Mouse (Mus musculus) ovary, postnatal 36 days (tissue): ENCODE results near the gene Fos.

Experiments used
- DNase-seq: peaks from one replicate; pipeline ENCODE4 v3.0.0; 2022; ENCODE audit warnings: low spot score, mixed read lengths

The Fos gene

DNA sequence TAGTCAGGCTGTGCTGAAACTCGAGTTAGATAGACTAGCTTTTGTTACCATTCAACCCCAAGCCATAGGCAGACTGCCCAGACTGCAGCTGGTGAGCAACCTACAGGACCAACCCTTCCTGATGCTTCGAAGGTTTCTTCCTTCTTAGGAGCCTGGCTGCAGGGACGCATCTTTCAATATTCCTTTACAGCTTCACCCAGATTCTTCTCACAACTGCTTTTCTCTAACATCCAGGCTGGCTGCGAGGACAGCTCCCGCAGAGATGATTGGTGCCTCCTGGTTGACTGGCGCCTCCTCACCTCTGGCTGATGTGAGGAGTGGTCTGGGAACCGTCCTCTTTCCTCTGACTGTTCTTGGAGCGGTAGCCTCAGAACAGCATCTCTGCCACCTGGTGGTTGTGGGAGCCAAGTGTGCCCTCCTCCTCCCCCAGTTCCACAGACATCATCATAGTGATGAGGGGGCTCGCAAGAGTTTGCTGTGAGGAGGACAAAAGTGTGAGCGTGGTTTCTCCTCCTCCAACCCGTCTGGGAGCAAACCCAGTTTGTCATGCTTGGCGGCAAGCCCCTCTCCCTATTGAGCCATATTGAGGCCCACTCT, 14.0 kb downstream of the Fos start:
- DNase-seq = peak; percentile 68

- DNase-seq = no peak
Measured at GRCm38 (mm10) chr12:85489232-85489886, 15.7 kb downstream of the Fos start.

DNA sequence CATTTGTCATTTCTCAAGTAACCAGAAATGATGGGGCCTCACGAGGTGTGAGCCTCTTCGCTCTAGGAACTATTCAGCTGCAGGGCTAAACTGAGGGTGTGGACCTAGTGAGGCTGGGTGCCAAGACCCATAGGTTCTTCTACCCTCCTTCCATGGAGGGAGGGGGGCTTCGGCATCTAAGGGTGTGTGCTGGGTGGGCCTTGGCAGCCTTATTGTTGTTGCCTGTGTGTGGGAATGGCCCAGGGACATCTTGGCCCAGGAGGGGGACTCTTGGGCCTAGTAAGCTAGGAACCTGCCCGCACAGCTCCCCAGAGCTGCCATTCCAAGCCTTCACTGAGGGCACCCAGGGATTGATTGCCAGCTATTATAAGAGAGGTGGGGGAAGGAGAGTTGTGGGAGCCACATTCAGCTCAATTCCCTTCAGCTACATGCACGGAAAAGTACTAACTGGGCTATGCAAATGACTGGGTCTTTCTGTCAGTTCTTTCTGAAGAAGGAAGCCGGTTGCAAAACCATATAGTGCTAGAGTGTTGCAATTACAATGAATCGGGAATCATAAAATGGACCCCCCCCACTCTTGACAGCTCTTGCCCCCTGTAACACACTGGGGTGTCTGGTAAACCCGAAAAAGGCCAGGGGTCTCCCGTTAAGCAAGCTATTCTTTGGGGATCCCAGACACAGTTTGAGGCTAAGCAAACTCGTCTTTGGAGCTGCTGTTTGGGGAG, 16.6 kb downstream of the Fos start:
- DNase-seq = no peak

GRCm38 (mm10) chr12:85490991-85491390, 17.3 kb downstream of the Fos start:
- DNase-seq = no peak

GRCm38 (mm10) chr12:85492084-85492645, 18.5 kb downstream of the Fos start:
- DNase-seq = peak; percentile 44

DNA sequence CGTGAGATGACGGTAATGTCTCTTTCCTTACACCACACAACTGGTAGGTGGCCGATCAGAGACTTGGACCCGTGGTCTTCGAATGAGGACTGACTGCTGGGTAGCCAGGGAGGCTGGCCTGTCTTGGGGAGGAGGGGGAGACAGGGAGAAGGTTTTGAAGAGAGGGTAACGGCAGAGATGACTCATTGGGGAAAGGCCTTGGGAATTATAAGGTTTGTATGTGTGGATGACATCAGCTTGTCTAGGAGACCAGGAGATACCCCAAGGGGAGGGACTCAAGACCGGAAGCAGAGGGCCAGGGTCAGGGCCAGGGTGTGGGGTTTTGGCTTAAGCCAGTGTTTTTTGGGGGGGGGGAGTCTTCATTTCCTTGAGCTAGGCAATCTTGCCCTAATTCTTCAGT, 22.6 kb downstream of the Fos start:
- no peak for DNase-seq

GRCm38 (mm10) chr12:85496755-85497154, 23.1 kb downstream of the Fos start:
- peak; percentile 56 for DNase-seq

- no peak for DNase-seq
Measured at GRCm38 (mm10) chr12:85497310-85498135, 23.8 kb downstream of the Fos start.

- DNase-seq = no peak
Measured at GRCm38 (mm10) chr12:85499001-85499400, 25.3 kb downstream of the Fos start.

DNA sequence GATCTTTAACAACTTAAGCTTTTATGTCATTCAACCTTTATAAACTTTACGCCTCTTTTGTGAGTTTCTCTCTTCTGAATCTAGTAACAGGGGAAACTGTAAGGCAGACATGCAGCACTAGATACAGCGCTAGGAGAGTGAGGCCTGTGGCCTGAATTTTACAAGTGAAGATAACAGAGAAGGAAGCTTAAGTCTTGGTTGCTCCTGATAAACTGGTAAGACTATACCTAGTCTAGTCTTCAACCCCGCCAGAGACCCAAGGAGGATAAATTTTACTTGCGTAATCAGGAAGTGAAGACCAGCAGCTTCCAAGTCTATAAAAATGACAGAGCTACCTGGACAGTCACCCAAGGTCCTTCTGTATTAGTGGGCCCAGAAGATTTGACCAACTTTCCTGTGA, 29.0 kb downstream of the Fos start:
- no peak for DNase-seq

- no peak for DNase-seq
Measured at GRCm38 (mm10) chr12:85508235-85508634, 34.5 kb downstream of the Fos start.

DNA sequence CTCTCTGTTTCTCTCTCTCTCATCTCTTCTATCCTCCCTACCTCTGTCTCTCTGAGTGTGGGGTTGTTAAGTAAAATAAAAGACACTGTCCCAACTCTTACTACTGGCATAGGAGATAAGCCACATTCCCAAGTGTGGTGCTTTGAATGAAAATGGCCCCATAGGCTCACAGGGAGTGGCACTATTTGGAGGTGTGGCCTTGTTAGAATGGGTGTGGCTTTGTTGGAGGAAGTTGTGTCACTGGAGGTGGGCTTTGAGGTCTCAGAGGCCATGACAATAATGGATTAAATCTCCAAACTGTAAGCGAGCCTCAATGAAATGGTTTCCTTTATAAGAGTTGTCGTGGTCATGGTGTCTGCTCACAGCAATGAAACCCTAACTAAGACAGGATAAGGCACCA, 36.3 kb downstream of the Fos start:
- DNase-seq = no peak

GRCm38 (mm10) chr12:85513789-85514447, 40.2 kb downstream of the Fos start:
- no peak for DNase-seq

DNA sequence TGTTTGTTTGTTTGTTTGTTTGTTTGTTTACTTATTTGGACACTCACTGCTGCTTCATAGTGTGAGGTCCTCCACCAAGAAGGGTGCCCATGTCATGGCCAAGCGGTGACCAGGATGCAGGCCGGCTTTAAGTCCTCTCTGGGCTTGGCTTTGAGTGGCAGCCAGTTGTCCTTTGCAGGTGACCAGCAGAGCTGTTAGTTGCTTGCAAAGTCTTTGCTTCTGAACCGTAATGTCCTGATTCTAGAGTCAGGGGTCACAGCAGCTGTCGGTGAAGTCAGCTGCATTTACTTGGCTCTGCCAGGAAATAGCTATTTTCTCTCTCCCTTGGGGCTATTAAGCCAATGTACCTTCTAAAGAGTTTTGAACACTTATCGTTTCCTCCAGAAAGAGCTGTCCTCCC, 41.3 kb downstream of the Fos start:
- no peak for DNase-seq

DNA sequence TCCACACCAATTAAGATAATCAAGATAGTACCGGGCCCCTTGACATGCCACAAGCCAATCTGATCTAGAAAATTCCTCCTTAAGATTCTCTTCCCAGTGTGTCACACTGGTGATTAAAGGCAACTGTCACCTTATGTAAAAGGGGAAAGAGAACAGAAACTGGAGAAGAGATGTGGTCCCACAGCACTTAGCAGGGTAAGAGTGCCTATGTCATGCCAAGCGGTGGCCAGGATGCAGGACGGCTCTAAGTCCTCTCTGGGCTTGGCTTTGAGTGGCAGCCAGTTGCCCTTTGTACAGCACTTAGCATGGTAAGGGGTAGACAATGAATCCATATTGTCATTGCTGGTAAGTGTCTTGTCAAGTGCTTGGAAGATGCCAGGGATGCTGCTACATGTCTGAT, 42.2 kb downstream of the Fos start:
- no peak for DNase-seq

DNA sequence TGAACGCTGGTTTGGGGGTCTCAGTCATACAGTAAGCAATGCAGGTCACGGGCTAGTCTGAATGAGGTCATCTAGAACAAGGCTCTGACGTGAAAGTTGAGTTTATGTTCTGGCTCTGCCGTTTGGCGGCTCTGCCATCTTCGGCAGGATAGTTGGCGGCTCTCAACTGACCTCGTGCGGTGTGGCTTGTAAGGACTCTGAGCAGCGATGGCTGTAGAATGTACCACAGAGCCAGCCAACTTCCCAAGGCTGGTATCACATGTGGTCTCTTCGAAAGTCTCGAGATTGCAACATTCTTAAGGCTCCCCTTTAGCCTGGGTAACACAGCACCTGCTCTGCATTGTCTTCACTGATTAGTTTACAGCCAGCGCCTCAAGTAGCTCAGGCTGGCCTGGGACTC, 43.6 kb downstream of the Fos start:
- DNase-seq = no peak

GRCm38 (mm10) chr12:85518009-85518408, 44.3 kb downstream of the Fos start:
- DNase-seq = no peak

- DNase-seq = no peak
Measured at GRCm38 (mm10) chr12:85519553-85519952, 45.9 kb downstream of the Fos start.

DNA sequence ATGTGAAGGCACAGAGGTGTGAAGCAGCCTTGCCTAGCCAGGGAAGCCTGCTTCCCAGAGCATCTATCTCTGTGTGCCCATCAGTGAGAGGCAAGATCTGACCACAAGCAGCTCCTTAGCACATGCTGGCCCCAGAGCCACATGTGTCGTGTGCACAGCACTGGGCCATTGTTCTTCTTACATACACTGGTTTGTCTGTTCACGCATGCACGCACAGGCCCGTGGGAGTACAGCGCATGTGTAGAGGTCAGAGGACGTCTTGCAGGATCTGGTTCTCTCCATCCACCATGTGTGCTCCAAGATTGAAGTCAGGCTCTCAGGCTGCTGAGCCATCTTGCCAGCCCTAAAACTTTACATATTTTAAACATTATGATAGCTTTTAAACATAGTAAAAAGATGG, 47.4 kb downstream of the Fos start:
- DNase-seq = no peak

GRCm38 (mm10) chr12:85521673-85522072, 48.0 kb downstream of the Fos start:
- no peak for DNase-seq

GRCm38 (mm10) chr12:85522631-85523388, 49.1 kb downstream of the Fos start:
- no peak for DNase-seq
